In genomic region chr2:93553905-93554304, GRCm38 (mm10) we compare ENCODE assay signal across 35 mouse cellular contexts. TPM values are rescaled to one million over a fixed set of nuclear protein-coding genes. Genes with fewer than 3 reads are reported as not detected.
A peak's percentile ranks its signal among the peaks of the same experiment; 100 is the strongest.
DNase-seq lines count a peak whose midpoint lies in the region; ATAC-seq lines count a peak whose summit lies in the region.
"Had no signal": no experiment of that assay in that cellular context is flagged by ENCODE, and none has a peak within 500 bp of the region (broad histone marks: within the 10 kb centered on the region; RNA-seq: fewer than 3 reads in every experiment).

No protein-coding gene starts in this region.

- no peak for DNase-seq in hindbrain, embryonic 10.5 days (ENCODE audit: low spot score)
- DNase-seq in embryo, embryonic 10.5 days (ENCODE audit: low spot score) = peak; percentile 43
- peak; percentile 36 for DNase-seq in embryo, embryonic 11 days
- DNase-seq: adrenal gland, adult 2 months; adrenal gland, postnatal 36 days; B cell, adult 2 months; cerebellum, adult 18-20 months; cerebellum, postnatal 14 days; forebrain, postnatal 0 days; gastrocnemius, postnatal 10 days; heart, postnatal 14 days; kidney, postnatal 14 days; liver, postnatal 0 days; lung, postnatal 4 days; thymus, postnatal 14 days had no signal

- peaks cover 13% of the 10 kb centered on the region; the same call in 1 of the 2 replicates for H3K27me3 ChIP-seq in hindbrain, embryonic 10.5 days (ENCODE audit: insufficient read depth, poor library complexity, severe bottlenecking)
- no peaks in the 10 kb centered on the region for H3K27me3 ChIP-seq in hindbrain, embryonic 16.5 days (replicated peaks; ENCODE audit: control insufficient read depth, insufficient read depth, low read length)
- H3K27me3 ChIP-seq in embryonic facial prominence, embryonic 15.5 days = no peaks in the 10 kb centered on the region
- H3K27me3 ChIP-seq: liver, embryonic 12.5 days; neural tube, embryonic 13.5 days; stomach, embryonic 15.5 days had no signal

- 44% methylated on average over 5 of the region's 5 CpGs for WGBS in hindbrain, embryonic 10.5 days
- WGBS in hindbrain, embryonic 16.5 days = 61% methylated on average over 5 of the region's 5 CpGs
- WGBS in embryonic facial prominence, embryonic 15.5 days = 25% methylated on average over 5 of the region's 5 CpGs

- no peak overlapping the region for H3K9ac ChIP-seq in hindbrain, embryonic 16.5 days (ENCODE audit: low read depth, low read length)
- H3K9ac ChIP-seq in embryonic facial prominence, embryonic 15.5 days = no peak overlapping the region
- H3K9ac ChIP-seq: forebrain, postnatal 0 days; liver, embryonic 12.5 days; liver, postnatal 0 days; neural tube, embryonic 13.5 days; stomach, embryonic 15.5 days had no signal

- peaks cover 23% of the 10 kb centered on the region for H3K4me1 ChIP-seq in hindbrain, embryonic 10.5 days (replicated peaks)
- no peaks in the 10 kb centered on the region for H3K4me1 ChIP-seq in hindbrain, embryonic 16.5 days (ENCODE audit: control insufficient read depth, insufficient read depth, low read depth, low read length)
- peaks cover 18% of the 10 kb centered on the region for H3K4me1 ChIP-seq in embryonic facial prominence, embryonic 15.5 days
- H3K4me1 ChIP-seq: liver, embryonic 12.5 days; megakaryocyte, embryonic 14.5 days; stomach, embryonic 15.5 days had no signal

- no peak for ATAC-seq in hindbrain, embryonic 16.5 days
- peak; percentile 48; the same call in 1 of the 2 replicates for ATAC-seq in embryonic facial prominence, embryonic 15.5 days (ENCODE audit: insufficient number of reproducible peaks, low FRiP score, low TSS enrichment, low read depth)
- no peak for ATAC-seq in activated CD4-positive, CD25-positive, alpha-beta regulatory T cell, adult 4 months
- ATAC-seq in erythroid progenitor cell, adult 5-6 weeks (replicated peaks; ENCODE audit: low FRiP score, poor library complexity, severe bottlenecking) = no peak
- ATAC-seq in inflammation-experienced regulatory T-cells, adult 6 months = no peak
- ATAC-seq: forebrain, postnatal 0 days; hindbrain, postnatal 0 days; intestine, postnatal 0 days; liver, embryonic 12.5 days; liver, postnatal 0 days had no signal

- H3K9me3 ChIP-seq in hindbrain, embryonic 10.5 days = no peaks in the 10 kb centered on the region
- no peaks in the 10 kb centered on the region; the same call in 1 of the 2 replicates for H3K9me3 ChIP-seq in hindbrain, embryonic 16.5 days (ENCODE audit: control insufficient read depth, low read length)
- H3K9me3 ChIP-seq in embryonic facial prominence, embryonic 15.5 days (replicated peaks) = no peaks in the 10 kb centered on the region
- H3K9me3 ChIP-seq: liver, embryonic 12.5 days; neural tube, embryonic 13.5 days; stomach, embryonic 15.5 days had no signal

- H3K4me3 ChIP-seq in hindbrain, embryonic 10.5 days = no peak overlapping the region
- H3K4me3 ChIP-seq in hindbrain, embryonic 16.5 days (ENCODE audit: low read length) = no peak overlapping the region
- H3K4me3 ChIP-seq in embryonic facial prominence, embryonic 15.5 days (replicated peaks) = no peak overlapping the region
- H3K4me3 ChIP-seq: liver, embryonic 12.5 days; megakaryocyte, embryonic 14.5 days; neural tube, embryonic 13.5 days; stomach, embryonic 15.5 days had no signal

- H3K36me3 ChIP-seq in hindbrain, embryonic 10.5 days = no peaks in the 10 kb centered on the region
- H3K36me3 ChIP-seq in hindbrain, embryonic 16.5 days (ENCODE audit: control insufficient read depth, insufficient read depth, low read length) = no peaks in the 10 kb centered on the region
- no peaks in the 10 kb centered on the region for H3K36me3 ChIP-seq in embryonic facial prominence, embryonic 15.5 days
- H3K36me3 ChIP-seq: liver, embryonic 12.5 days; neural tube, embryonic 13.5 days; stomach, embryonic 15.5 days had no signal

- H3K27ac ChIP-seq in hindbrain, embryonic 10.5 days = peak overlapping the region; percentile 17; the same call in 1 of the 2 replicates
- no peak overlapping the region for H3K27ac ChIP-seq in hindbrain, embryonic 16.5 days (ENCODE audit: low read depth, low read length)
- no peak overlapping the region for H3K27ac ChIP-seq in embryonic facial prominence, embryonic 15.5 days (replicated peaks)
- H3K27ac ChIP-seq: hindbrain, postnatal 0 days; liver, embryonic 12.5 days; neural tube, embryonic 13.5 days; stomach, embryonic 15.5 days had no signal

- no peak overlapping the region for H3K4me2 ChIP-seq in hindbrain, embryonic 16.5 days (ENCODE audit: low read length)
- H3K4me2 ChIP-seq in embryonic facial prominence, embryonic 15.5 days (replicated peaks) = no peak overlapping the region
- H3K4me2 ChIP-seq: liver, embryonic 12.5 days; neural tube, embryonic 13.5 days; stomach, embryonic 15.5 days had no signal

RNA-seq across cellular contexts. Expression of gene Gm10803, which starts 6.5 kb away (rescaled TPM):
- polyA plus RNA-seq in hindbrain, embryonic 10.5 days (2016; fragmentation: Nextera tagmentation; extraction: Ambion mirVana) = not detected in 2 replicates
- polyA plus RNA-seq in hindbrain, embryonic 16.5 days (2015; fragmentation: Nextera tagmentation; extraction: Ambion mirVana) = not detected in 2 replicates
- not detected in 2 replicates for polyA plus RNA-seq in embryonic facial prominence, embryonic 15.5 days (2015; fragmentation: Nextera tagmentation; extraction: Ambion mirVana)
- polyA plus RNA-seq in activated CD4-positive, CD25-positive, alpha-beta regulatory T cell, adult 4 months (2017; shearing (Covaris generic)) = not detected
- total RNA-seq in erythroid progenitor cell, adult 5-6 weeks (2015; ENCODE audit: low replicate concordance) = not detected in 2 replicates
- not detected in 2 replicates for total RNA-seq in erythroid progenitor cell, adult 5-6 weeks (2017; ENCODE audit: low replicate concordance)
- polyA plus RNA-seq in inflammation-experienced regulatory T-cells, adult 6 months (2017; shearing (Covaris generic)) = not detected
- total RNA-seq: adrenal gland, adult 2 months; adrenal gland, postnatal 36 days; forebrain, postnatal 0 days; gastrocnemius, postnatal 10 days; heart, postnatal 14 days; hindbrain, postnatal 0 days; left cerebral cortex, postnatal 10 days had no signal
- polyA plus RNA-seq: adrenal gland, adult 2 months; brain, embryonic 14.5 days; cortical plate, adult 2 months; forebrain, postnatal 0 days; gonadal fat pad, adult 2 months; heart, embryonic 14.5 days; hindbrain, embryonic 11.5 days; hindbrain, postnatal 0 days; intestine, postnatal 0 days; kidney, embryonic 14.5 days; liver, embryonic 12.5 days; liver, postnatal 0 days; lung, embryonic 16.5 days; neural tube, embryonic 13.5 days; stomach, embryonic 15.5 days; urinary bladder, adult 2 months had no signal
